Mouse (Mus musculus): Measurements from ENCODE around the gene Fads3. TPM values are rescaled to one million over a fixed set of nuclear protein-coding genes. Genes with fewer than 3 reads are reported as not detected.

The Fads3 gene
- total and polyA plus RNA-seq, 2 experiments = 1.4 to 4.8 TPM

DNA sequence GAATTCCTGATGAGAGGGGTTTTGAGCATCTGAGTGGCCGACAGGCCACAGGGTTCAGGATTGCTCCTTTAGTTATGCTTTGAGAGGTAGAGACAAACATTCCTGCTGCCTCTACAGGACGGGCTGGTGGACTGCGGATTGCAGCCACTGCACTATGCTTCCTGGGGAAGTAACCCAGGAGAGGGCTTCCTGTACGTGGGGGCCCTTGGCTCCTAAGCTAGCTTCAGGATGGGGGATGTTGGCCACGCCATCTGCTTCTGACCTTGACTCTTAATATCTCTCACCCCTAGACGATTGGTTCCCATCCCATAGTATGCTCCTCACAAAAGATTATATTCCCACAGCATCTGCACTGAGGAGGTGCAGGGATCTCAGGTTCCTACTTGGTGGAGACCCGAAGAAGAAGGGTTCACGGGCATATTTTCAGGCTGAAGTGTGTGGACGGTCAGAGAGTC, 18.0 kb upstream of the Fads3 start:
- peak overlapping the region; percentile 70 for H3K27ac ChIP-seq (replicated peaks; ENCODE audit: insufficient read depth, low read depth, low read length)
- TF ChIP-seq POLR2A (IDR thresholded peaks at IDR 0.05; ENCODE audit: extremely low read depth, insufficient read depth, low read length) (no peak), CTCF (IDR thresholded peaks at IDR 0.05; ENCODE audit: low read depth, low read length) (0 out of 2 replicates have a peak, but pooled peaks have one; percentile 4)
- DNase-seq (ENCODE audit: extremely low read depth, low read depth, low spot score) = no peak
- H3K9ac ChIP-seq (ENCODE audit: low read depth, low read length) = no peak overlapping the region
- peaks cover 10% of the 10 kb centered on the region for H3K4me1 ChIP-seq (ENCODE audit: control insufficient read depth, insufficient read depth, low read length)
- no peaks in the 10 kb centered on the region for H3K36me3 ChIP-seq (ENCODE audit: control insufficient read depth, insufficient read depth, low read length)
- no peak overlapping the region for H3K4me3 ChIP-seq (ENCODE audit: insufficient read depth, low read depth, low read length)
- WGBS = 68% methylated on average over 9 of the region's 9 CpGs
- H3K79me2 ChIP-seq (ENCODE audit: control insufficient read depth, insufficient read depth, low read length) = no peaks in the 10 kb centered on the region
- no peaks in the 10 kb centered on the region for H3K27me3 ChIP-seq (ENCODE audit: control insufficient read depth, insufficient read depth, low read length)

DNA sequence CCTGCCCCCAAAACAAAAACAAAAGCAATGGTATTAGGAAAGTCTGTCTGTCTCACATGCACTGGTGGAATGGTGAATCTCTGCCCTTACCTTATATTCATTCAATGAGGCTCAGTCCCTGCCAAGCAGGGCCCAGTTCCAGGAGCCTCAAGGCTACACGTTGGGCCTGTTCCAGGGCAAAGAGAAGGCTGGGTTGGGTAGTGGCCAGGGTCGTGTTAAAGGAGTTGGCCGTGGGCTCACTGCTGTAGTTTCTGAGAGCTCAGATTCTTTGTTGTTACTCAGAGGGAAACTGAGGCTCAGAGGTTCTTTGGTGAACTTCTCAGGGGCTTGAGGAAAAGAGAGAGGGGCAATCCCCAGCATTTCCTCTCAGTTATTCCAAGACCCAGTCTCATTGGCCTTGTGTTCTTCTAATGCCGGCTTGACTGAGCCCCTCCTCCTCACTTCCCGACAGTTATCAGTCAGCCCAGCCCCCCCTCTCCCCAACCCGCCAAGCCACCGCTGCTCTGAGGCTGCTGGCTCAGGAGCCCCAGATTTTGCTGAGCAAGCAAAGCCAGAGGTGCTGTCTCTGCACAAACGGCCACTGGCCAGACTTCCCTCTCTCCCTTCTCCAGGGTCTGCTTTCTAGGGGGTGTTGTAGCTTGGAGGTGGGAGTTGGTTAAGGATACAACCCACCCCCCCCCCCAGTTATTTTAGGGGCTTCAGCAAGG, 16.0 kb upstream of the Fads3 start:
- Histone ChIP-seq H3K9ac (ENCODE audit: low read depth, low read length) (0 out of 2 replicates have a peak overlapping the region, but pooled peaks have one; percentile 4), H3K36me3 (ENCODE audit: control insufficient read depth, insufficient read depth, low read length) (no peaks in the 10 kb centered on the region), H3K27ac (replicated peaks; ENCODE audit: insufficient read depth, low read depth, low read length) (peak overlapping the region; percentile 28), H3K79me2 (ENCODE audit: control insufficient read depth, insufficient read depth, low read length) (no peaks in the 10 kb centered on the region), H3K4me1 (ENCODE audit: control insufficient read depth, insufficient read depth, low read length) (peaks cover 10% of the 10 kb centered on the region), H3K4me3 (ENCODE audit: insufficient read depth, low read depth, low read length) (no peak overlapping the region), H3K27me3 (ENCODE audit: control insufficient read depth, insufficient read depth, low read length) (no peaks in the 10 kb centered on the region)
- whole genome bisulfite sequencing = under 1% methylated on average over 8 of the region's 8 CpGs
- peak; percentile 78 for DNase-seq (ENCODE audit: extremely low read depth, low read depth, low spot score)
- TF ChIP-seq POLR2A (IDR thresholded peaks at IDR 0.05; ENCODE audit: extremely low read depth, insufficient read depth, low read length) = no peak
- no peak for TF ChIP-seq CTCF (IDR thresholded peaks at IDR 0.05; ENCODE audit: low read depth, low read length)

DNA sequence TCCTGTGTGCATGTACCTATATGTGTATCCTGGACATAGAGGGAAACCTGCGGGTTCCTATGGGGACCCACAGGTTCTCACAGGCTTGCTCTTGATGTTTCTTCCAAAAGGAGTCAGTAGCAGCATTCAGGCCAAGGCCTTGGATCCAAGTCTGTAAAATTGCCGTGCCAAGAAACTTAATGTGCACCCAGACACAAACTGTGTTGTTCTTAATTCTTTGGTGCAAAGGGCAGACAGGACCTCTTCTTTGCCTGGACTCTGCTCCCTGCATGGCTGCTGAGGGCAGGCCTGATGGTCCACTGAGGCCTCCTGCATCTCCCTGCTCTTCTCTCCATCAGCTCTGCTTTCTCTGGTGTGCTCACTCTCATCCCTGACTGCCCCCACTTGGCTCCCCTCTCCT, 11.6 kb upstream of the Fads3 start:
- H3K4me3 ChIP-seq (ENCODE audit: insufficient read depth, low read depth, low read length) = no peak overlapping the region
- no peaks in the 10 kb centered on the region for H3K79me2 ChIP-seq (ENCODE audit: control insufficient read depth, insufficient read depth, low read length)
- no peaks in the 10 kb centered on the region for H3K27me3 ChIP-seq (ENCODE audit: control insufficient read depth, insufficient read depth, low read length)
- TF ChIP-seq CTCF (IDR thresholded peaks at IDR 0.05; ENCODE audit: low read depth, low read length) = no peak
- TF ChIP-seq POLR2A (IDR thresholded peaks at IDR 0.05; ENCODE audit: extremely low read depth, insufficient read depth, low read length) = no peak
- H3K9ac ChIP-seq (ENCODE audit: low read depth, low read length) = no peak overlapping the region
- no peaks in the 10 kb centered on the region for H3K36me3 ChIP-seq (ENCODE audit: control insufficient read depth, insufficient read depth, low read length)
- H3K4me1 ChIP-seq (ENCODE audit: control insufficient read depth, insufficient read depth, low read length) = peaks cover 6% of the 10 kb centered on the region
- WGBS = 82% methylated on average over 2 of the region's 2 CpGs
- no peak for DNase-seq (ENCODE audit: extremely low read depth, low read depth, low spot score)
- no peak overlapping the region for H3K27ac ChIP-seq (replicated peaks; ENCODE audit: insufficient read depth, low read depth, low read length)

DNA sequence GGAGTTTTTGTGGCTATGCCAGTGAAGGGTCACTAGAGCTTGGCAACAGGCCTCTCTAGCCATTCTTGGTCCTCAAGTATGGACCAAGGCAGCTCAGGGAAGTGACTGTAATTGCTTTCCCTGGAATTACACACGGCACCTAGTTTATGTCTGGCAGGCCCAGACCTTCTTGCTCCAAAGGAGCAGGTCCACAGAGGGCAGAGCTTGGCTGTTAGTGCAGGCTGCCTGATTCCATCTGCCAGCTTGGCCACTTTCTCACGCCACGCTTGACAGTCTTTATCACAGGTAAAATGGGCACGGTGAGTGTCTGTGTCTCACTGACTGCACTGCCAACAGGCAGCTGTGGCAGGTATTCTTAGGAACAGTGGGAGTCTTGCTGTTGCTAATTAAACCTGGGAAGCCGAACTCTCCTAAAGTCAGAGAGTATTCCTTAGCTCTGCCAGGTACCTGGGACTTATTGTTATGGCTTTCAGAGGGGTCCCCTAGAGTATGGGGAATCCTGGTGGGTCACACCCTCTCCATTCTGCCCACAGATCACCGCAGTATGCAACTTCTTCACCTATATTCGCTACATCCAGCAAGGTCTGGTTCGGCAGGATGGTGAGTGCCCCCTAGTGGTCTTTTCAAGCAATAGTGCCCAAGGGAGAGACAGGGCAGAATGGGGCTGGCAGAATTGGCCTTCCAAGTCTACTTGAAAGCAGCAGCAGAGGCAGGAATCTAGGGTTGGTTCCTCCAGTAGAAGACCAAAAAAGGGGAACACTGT, 8.0 kb upstream of the Fads3 start:
- no peak overlapping the region for H3K9ac ChIP-seq (ENCODE audit: low read depth, low read length)
- no peaks in the 10 kb centered on the region for H3K79me2 ChIP-seq (ENCODE audit: control insufficient read depth, insufficient read depth, low read length)
- no peak overlapping the region for H3K27ac ChIP-seq (replicated peaks; ENCODE audit: insufficient read depth, low read depth, low read length)
- H3K27me3 ChIP-seq (ENCODE audit: control insufficient read depth, insufficient read depth, low read length) = no peaks in the 10 kb centered on the region
- no peak overlapping the region for H3K4me3 ChIP-seq (ENCODE audit: insufficient read depth, low read depth, low read length)
- peaks cover under 1% of the 10 kb centered on the region for H3K4me1 ChIP-seq (ENCODE audit: control insufficient read depth, insufficient read depth, low read length)
- TF ChIP-seq POLR2A (IDR thresholded peaks at IDR 0.05; ENCODE audit: extremely low read depth, insufficient read depth, low read length) = no peak
- TF ChIP-seq CTCF (IDR thresholded peaks at IDR 0.05; ENCODE audit: low read depth, low read length) = peak; percentile 87
- WGBS = 51% methylated on average over 8 of the region's 8 CpGs
- DNase-seq (ENCODE audit: extremely low read depth, low read depth, low spot score) = peak; percentile 53
- H3K36me3 ChIP-seq (ENCODE audit: control insufficient read depth, insufficient read depth, low read length) = no peaks in the 10 kb centered on the region

DNA sequence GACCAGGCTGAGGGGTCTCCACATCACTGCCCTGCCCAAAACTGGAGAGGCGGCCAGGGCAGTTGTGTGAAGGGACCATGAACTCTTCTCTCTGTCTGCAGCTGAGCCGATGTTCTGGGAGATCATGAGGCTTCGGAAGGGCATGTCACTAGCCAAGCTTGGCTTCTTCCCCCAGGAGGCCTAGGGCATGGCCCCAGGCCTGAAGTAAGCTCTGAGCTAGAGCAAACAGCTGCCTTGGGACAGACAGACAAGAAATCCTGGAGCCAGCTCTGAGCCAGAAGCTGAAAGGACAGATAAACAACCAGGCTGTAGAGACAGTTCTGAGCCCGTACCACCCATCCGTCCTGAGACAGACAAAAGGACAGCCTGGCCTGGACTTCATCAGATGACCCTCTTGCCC, 7.0 kb upstream of the Fads3 start:
- peaks cover 7% of the 10 kb centered on the region for H3K4me1 ChIP-seq (ENCODE audit: control insufficient read depth, insufficient read depth, low read length)
- H3K4me3 ChIP-seq (ENCODE audit: insufficient read depth, low read depth, low read length) = no peak overlapping the region
- DNase-seq (ENCODE audit: extremely low read depth, low read depth, low spot score) = no peak
- TF ChIP-seq CTCF (IDR thresholded peaks at IDR 0.05; ENCODE audit: low read depth, low read length) = no peak
- TF ChIP-seq POLR2A (IDR thresholded peaks at IDR 0.05; ENCODE audit: extremely low read depth, insufficient read depth, low read length) = no peak
- no peak overlapping the region for H3K27ac ChIP-seq (replicated peaks; ENCODE audit: insufficient read depth, low read depth, low read length)
- H3K36me3 ChIP-seq (ENCODE audit: control insufficient read depth, insufficient read depth, low read length) = no peaks in the 10 kb centered on the region
- H3K27me3 ChIP-seq (ENCODE audit: control insufficient read depth, insufficient read depth, low read length) = no peaks in the 10 kb centered on the region
- WGBS = 63% methylated on average over 5 of the region's 5 CpGs
- H3K9ac ChIP-seq (ENCODE audit: low read depth, low read length) = no peak overlapping the region
- H3K79me2 ChIP-seq (ENCODE audit: control insufficient read depth, insufficient read depth, low read length) = no peaks in the 10 kb centered on the region

Data from liver, adult 2 months (tissue).